Mouse (Mus musculus) megakaryocyte, embryonic 14.5 days (primary cell): ENCODE measurements around the gene Fcgrt.

Source experiments
- FLI1 ChIP-seq: IDR thresholded peaks from 2 replicates; pipeline ENCODE4 v1.6.1; 2012; ENCODE audit warnings: low read length, inconsistent platforms, mixed read lengths
- GATA1 ChIP-seq: IDR thresholded peaks from 3 replicates; pipeline ENCODE4 v1.6.1; 2012; ENCODE audit warnings: mixed read lengths, low read length, inconsistent platforms, borderline replicate concordance

DNA sequence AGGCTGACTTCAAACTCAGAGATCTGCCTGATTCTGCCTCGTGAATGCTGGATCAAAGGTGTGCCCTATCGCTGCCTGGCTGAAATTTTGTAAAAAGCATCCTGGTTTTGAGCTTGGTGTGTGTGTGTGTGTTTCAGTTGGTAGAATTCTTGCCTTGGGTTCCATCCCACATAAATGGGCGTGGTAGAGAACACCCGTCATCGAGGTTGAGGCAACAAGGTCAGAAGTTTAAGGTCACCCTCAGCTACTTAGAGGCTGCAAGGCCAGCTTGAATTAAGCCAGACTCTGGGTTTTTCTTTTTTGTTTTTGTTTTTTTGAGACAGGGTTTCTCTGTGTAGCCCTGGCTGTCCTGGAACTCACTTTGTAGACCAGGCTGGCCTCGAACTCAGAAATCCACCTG, 14.7 kb upstream of the Fcgrt start:
- TF ChIP-seq GATA1 (no peak), FLI1 (no peak)
